Mouse (Mus musculus) thymus, postnatal 36 days (tissue): Measurements from ENCODE around the gene Hrh2.

Experiments
- DNase-seq, 2 experiments: peaks; one replicate each; pipeline ENCODE4 v3.0.0; 2022; ENCODE audit warnings: mixed read lengths in 2 of 2

Hrh2 gene

DNA sequence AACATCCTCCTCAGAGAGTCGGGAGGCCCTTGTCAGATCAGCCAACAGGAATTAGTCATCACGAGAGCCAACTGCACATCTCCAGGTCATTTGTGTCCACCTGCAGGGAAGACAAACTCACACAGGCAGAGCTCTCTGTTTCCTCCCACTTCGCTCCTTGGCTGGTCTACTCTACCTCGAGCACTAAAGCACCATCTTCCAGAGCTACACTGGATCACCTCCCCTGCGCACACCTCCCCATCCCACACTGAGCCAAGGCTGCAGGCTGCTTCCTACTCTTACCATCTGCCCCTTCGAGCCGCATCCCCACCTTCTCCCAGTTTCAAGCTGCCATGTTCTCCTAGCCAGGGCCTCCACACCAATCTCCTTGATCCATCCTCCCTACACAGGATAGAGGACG, 77.7 kb downstream of the Hrh2 start:
- DNase-seq = no peak

DNA sequence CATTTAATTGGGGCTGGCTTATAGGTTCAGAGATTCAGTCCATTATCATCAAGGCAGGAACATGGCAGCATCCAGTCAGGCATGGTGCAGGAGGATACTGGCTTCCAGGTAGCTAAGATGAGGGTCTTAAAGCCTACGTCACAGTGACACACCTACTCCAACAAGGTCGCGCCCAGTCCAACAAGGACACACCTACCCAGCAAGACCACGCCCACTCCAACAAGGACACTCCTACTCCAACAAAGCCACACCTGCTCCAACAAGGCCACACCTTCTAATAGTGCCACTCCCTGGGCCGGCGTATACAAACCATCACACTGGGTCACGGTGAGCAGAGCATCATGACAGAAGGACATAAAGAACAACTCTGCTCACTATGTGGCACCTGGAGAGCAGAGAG, 80.1 kb downstream of the Hrh2 start:
- DNase-seq = no peak

DNA sequence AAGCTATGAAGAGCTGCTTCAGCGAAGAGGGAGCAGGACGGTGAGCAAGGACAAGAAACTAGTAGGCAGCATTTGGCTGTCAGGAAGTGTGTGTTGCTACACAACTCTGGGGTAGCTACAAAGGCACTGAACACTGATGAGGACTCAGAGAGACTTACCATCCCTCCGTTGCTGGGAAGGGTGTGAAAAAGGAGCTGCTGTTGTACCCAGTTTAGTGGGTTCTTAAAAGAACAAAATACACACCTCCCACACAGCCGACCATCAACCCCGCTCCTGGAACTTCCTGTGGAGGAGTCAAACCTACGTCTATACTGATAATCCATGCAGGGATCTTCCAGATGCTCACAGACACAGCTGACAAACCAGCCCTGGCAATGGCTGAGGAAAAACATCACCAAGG, 85.5 kb downstream of the Hrh2 start:
- DNase-seq = no peak

DNA sequence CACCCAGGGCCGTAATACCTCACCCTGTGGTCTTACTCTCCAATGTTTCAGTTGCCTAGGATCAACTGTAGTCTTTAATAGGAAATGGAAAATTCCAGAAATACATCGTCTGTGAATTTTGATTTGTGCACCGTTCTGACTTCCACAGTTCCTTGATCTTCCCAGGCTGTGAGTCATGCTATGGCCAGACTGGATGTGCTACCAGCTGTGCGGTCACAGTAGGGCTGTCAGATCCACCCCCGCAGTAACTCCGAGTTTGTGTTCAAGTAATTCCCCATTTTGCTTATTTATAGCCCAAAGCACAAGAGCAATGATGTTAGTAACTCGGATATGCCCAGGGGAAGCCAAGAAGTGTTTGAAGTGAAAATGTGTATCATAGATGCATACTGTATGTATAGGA, 88.4 kb downstream of the Hrh2 start:
- DNase-seq = no peak

DNA sequence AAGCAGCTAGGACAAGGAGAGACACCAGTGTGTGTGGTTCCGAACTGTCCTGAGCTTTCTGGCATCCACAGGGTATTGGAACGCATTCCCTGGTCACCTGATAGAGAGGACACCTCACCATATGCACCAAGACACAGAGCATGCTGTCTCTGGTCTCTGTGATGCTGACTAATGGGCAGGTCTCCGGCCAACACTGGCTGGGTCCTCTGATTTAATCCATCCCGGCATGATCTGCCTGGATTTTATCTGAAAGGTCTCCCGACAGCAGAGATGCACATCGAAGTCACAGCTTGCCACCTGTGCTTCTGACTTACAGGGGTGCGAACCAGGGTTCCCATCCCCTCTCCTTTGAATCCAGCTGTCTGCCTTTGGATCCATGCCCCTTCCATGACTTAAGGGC, 89.2 kb downstream of the Hrh2 start:
- no peak for DNase-seq

DNA sequence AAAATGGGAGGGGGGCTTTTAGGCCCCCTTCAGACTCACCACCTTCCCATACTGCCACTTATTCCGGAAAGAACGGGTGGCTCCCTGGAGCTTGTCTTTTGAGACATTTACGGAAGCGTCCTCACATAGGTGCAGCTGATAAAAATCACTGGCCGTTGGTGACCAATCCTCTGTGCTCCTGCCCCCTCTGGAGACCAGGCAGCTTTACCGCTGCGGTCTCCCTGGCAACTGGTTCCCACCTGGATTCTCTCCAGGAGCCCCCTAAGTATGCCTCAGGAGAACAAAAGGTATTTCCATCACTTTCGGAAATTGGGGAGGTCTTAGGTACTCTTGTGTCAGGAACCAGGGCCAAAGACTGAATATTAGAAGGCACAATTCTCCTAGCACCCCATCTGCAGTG, 89.7 kb downstream of the Hrh2 start:
- DNase-seq = no peak

DNA sequence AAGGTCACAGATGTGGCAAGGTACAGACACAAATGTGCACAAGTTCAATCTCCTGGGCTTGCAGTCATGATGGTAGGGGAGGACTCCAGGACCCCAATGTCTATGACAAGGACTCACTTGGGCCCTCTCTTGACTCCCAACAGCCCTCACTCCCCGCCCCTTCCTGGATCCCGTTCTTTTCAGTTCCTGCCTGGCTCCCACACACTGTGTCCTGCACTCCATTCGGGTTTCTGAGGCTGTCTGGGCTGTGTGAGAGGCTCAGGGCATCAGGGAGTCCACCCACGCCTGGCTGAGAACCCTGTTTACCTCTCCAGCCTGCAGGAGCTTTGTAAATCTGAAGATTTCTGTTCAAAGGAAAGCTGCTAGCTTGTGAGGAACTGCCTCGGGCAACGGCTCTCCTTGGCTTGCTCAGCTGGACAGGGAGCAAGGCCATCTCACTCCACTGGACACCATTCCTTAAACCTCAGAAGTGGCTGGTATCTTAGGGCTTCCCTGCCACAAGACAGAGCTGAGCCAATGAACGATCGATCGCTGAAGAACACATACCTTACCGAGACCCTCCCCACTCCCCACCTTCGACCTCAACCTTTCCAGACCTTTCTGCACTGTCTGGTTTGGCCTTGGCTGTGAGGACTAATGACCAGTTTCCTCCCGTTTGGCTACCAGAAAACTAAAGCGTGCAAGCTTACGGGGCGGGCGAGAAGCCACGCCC, 90.4 kb downstream of the Hrh2 start:
- DNase-seq = no peak

GRCm38 (mm10) chr13:54282861-54283206, 90.9 kb downstream of the Hrh2 start:
- no peak for DNase-seq
